Mouse (Mus musculus) hematopoietic stem cell, adult 5-6 weeks (primary cell): ENCODE results near the gene Zfp948. TPM values are rescaled to one million over a fixed set of nuclear protein-coding genes. Genes with fewer than 3 reads are reported as not detected.

Source experiments
- ATAC-seq, 2 experiments: fragments of 125-278 bp in 1 of 2; replicated peaks in 1 of 2; 2 replicates each; pipeline ENCODE4 v1.8.0; 2016 to 2017; ENCODE audit warnings: inconsistent platforms in 2 of 2, mild to moderate bottlenecking in 2 of 2, moderate number of reproducible peaks in 2 of 2, low read depth in 1 of 2, moderate TSS enrichment in 1 of 2; ENCODE audit not compliant: low FRiP score in 2 of 2, poor library complexity in 2 of 2, severe bottlenecking in 2 of 2, insufficient read depth in 1 of 2, low TSS enrichment in 1 of 2
- total RNA-seq: library from RNA; stranded (forward); fragments of 172-1452, 232-1000 nt; gene quantifications from 2 replicates; pipeline ENCODE4 v1.2.3, GENCODE M21; 2017

Gene Zfp948
- 2.0 and 3.5 TPM in 2 replicates for total RNA-seq

DNA sequence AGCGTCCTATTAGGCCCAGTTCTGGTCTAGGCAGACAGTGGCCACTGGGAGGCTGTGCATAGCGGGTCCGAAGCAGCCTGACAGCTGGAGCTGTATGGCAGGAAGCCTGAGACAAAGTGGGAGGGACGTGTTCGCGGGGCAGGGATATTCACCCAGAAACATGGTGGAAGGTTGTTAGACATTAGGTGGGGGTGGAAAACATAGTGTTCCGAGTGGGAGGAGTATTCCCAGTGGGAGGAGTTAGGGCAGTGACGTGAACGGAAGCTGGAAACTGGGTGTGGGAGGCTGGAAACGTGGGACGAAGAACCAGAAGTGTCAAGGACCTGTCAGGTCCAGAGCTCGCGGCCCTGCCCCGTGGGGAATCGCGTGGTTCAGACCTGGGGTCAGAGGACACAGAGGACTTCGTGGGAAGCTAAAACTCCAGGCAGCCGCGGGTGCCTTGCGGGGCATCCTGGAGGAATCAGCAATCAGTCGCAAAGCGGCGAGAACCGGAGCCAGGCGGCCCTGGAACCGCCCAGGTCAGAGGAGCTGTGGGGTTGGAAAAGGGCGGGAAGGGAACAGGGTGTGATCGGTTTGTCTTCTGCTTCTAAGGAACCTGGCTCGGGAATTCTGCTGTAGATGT lies at the start of gene Zfp948:
Zfp948 (plus strand) TSS at position 281 of the 622 bp plus-strand sequence.
- peak; percentile 93 to 94 for ATAC-seq

DNA sequence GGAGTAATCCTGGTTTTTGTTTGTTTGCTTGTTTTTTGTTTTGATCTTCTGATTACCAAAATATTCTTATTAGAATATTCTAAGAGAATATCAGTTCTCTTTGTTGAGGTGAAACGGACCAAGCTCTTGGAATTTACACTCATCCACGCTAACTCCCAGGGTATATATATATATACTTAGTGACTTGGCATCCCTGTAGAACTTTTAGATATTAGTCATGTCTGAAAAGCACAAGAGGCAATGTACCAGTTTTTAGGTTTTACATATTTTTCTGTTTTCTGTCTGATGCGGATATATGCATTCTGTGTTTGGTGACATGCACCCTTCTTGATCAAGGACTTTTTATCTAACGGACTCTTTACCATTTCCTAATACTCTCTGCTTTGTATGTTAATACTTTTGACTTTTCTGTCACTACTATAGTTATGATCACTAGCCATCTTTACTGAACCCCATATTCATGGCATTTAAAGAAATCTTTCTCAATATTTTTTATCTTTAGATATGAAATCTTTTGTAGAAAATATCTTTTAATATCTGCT lies 49.6 kb upstream of the Zfp948 start:
- ATAC-seq, result peak; percentile 0 to 4; a peak in 1 of 4 replicates

DNA sequence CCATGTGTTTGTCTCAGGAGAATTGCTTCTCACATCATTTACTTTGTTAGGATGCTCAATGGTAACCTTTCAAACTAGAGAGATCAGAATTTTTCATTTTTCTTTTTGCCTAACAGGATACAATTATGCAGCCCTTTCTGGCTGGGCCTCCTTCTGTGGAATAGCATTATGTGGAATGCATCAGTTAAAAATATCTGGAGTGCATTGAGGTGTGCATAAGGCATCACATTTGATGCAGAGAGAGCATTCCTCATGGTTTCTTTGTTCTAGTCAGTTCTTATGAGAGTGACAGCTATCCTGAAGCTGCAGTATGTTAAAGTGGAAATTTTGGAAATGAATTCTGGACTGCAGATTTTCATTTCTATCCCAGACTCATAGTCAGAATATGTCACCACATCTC lies 40.5 kb upstream of the Zfp948 start:
- ATAC-seq, result no peak

DNA sequence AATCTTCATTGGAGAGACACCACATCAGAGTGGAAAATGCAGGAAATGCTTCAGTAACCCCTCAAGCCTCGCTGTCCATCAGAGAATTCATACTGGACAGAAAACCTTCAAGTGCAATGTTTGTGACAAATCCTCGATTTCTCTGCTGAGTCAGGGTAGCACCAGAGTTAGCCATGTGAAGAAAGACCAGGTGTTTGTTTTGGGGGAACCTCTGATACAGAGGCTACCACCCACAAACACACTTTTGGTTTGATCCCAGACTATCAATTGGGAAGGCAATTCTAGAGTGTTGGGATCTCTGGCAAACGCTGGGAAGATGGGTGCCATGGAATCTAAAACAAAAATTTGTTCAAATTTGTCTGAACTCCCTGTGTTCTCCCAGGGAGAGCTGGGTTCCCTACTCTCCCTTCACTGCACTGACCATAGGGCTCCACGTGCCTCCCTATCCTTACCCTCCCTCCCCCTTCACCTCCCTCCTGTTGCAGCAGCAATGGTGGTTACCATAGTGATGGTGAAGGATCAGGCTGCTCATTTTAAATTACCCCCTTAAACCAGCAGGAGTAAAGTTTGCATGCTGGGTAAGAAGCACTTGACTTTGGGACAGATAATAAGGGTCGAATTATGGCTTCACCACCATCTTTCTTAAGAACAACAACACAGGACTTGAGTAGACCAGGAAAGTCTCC lies 36.0 kb upstream of the Zfp948 start:
- ATAC-seq, result no peak

DNA sequence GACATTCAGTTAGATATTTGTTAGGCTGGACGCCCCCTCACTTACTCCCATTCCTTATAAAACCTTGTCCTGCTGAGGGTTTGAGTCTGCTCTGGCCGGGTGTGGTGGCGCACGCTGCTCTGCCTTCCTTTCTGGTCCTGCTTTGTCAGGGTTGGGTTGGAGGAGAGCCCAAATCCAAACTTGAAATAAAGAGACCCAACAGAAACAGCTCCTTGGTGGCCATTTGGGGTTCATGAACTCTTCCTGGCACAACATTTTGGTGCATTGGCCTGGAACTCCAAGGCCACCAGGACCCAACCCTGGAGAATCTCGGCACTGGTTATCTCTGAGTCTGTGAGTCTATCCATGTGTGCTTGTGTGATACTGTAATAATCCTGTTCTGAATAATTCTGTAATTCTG lies 35.2 kb upstream of the Zfp948 start:
- no peak for ATAC-seq

DNA sequence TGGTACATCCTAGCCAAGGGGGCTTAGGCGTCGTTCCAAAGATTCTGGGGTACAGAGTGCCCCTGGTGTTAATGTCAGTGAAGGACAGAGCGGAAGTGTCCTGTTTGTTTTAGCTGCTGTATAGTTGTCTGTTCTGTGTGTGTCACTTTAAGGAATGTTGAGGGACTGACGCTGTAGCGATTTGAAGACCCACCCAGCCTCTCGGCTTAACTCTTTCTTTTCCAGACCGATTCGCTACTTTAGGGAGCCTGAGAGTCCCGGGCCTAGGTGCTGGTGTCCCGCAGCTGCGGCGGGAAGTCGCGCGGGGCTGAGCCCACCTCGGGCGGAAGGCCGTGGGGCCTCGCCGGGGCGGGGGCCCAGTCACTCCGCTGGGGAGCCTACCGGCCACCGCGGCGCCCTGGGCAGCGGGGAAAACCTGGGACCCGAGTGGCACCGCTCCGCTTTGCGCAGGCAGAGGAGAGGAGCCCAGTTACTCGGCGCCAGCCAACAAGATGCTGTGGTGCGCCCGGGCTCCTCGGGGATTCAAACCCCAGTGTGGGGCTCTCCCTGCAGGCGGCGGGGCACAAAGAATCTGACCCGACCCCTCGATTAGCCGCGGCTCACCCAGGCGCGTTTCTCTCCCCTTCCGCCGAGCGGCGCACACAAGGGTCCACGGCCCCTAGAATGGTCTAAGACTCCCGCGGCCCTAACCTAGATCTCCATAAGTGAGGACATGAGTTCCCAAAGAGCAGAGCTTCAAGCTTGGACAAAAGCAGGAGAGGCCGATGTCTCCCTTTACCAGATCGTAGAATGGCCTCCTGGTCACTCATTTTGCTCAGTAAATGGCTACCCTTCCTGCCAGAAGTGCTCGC lies 34.5 kb upstream of the Zfp948 start:
- ATAC-seq, result peak; percentile 47 to 59

DNA sequence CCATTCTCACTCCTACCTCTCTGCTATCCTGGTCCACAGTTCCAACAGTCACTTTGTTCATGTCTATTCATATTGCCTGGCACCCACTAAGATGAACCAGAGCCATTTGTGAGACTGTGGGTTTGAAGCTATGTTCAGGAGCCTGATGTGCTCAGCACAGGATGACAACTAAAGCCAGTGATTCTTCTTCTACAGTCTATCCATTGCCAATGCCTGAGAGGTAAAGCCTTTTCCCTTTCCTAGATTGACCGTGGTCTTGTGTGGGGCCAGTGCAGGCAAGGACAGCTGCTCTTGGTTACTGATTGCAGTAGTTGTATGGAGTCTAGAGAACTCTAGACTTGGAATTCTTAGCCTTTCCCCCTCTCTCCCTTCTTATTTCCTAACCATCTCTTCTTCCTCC lies 32.8 kb upstream of the Zfp948 start:
- ATAC-seq, result no peak

DNA sequence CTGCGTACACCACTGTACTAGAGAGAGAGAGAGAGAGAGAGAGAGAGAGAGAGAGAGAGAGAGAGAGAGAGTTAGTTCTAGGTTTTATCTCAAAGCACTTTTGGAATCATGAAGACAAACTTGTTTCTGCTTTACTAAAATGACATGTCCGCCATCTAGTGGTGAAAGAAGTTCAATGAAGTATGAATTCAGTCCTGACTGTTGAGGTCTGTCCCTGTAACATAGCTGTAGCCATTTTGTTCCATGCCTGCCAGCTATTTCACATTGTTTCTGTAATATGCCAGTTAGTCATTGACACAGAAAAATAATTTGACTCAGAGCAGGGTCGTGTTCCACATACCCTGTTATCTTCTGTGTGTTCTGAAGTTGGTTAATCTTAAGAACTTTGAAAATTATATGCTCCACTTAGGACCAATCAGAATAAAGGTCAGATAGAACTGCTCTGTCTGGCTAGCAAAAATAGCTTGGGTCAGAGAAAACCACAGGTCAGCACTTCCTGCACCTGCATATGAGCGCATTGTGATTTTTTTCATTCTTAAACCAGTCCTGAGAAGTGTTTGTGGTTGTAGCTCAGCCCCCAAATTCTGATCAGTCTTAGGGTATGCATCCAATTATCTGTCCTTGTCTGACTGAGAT lies 32.2 kb upstream of the Zfp948 start:
- peak; percentile 40 to 58; a peak in 3 of 4 replicates for ATAC-seq

DNA sequence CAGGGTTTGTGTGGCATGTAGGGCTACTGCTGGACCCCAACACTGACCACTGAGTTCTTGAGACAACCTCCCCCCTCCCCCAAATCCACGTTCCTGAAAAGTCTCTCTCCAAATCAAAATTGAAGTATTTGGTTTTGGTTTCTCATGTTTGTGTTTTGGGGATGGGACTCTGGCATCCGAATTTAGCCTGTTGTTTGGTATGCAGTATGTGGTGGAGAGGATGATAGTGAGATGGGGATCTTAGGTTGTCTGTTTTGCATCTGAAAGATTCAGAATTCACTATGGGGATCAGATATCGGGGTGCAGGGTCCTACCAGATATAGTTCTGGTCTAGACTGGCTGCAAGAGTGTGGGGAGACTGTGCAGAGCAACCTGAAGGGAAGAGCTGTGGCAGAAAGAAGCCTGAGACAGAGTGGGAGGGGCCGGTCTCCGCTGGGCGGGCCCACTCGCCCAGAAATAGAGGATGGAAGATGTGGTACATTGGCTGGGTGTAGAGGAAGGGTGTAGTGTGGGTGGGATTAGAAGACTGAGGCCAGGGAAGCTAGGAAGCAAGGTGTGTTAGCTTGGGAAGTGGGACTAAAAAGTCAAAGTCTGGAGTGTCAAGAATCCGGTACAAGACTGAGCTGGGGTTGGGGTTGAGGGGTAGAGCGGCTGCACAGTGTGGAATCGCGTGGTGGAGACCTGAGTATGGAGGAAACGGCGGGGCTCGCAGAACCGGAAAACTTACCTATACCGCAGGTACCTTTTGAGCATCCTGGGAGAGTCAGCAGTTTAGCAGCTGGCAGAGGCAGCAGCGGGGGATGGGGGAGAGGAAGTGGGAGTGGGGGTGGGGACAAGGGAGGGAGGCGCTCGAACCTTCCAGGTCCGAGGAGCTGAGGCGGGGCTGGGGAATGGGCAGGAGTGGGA lies 31.5 kb upstream of the Zfp948 start, which contains the start of gene Zfp52:
Zfp52 (plus strand) TSS at position 444 of the 906 bp plus-strand sequence.
- ATAC-seq, result peak; percentile 73 to 76

DNA sequence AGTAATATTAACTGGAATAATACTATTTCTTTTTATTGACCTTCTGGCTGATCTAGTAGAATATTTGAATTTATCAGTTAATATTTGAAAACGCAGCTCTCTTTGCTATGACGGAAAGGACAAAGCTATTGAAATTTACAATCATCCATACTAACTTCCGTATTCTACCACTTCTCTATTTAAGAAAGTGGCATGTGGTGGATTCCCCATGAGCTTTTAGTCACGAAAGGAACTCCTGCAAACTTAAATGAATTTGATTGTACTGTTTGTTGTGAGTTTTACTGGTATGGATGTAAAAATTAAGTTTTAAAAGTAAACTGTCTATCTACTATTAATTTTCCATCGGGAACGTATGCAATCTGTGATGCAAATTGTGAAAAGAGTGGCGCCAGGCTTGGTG lies 30.7 kb upstream of the Zfp948 start:
- no peak for ATAC-seq

DNA sequence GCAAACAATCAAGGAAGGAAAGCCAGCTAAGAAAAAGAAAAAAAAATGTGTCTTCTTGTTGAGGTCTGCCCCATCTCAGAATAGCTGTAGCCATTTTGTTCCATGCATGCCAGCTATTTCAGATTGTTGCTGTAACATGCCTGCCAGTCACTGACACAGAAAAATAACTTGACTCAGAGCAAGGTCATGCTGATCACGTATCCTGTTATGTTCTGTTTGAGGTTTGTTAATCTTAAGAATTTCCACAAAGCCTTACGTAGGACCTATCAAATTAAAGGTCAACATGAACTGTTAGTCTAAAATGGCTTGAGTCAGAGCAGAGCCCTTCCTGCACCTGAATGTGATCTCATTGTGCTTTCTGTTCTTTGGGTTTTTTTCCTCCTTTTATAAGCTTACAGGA lies 30.1 kb upstream of the Zfp948 start:
- ATAC-seq, result no peak

DNA sequence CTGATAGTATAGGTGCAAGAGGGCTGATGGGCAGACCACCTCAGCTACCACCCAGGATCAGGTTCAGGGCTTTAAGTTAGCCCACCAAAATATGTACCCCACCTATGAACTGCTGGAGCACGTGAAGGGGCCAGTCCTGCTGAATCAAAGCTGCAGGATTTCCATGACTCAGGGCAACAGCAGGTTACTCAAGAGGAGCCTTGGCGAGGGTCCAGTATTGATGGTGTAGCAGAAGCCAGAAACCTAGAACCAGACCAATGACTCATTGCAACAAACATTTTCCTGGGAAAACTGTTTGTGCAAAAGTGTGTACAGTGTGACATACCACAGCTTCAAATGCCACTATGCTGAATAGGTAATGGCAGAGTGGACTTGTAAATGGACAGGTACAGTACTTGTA lies 9.0 kb upstream of the Zfp948 start:
- no peak for ATAC-seq

DNA sequence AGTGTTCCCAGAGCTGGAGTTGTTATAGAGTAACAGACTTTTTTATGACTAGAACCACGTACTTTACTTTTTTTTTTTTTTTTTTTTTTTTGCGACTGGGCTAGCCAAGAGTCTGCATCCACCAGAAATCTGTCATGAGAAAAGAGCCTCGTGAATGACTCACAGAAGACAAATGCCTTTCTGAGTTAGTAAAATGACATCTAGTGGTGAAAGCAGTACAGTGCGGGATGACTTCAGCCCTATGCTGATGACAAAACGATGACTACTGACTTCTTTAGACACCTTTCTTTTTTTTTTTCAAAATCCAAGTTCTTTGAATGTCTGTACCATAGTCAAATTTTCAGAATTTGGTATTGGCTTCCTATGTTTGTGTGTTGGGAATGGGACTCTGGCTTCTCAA lies 588 bp upstream of the Zfp948 start:
- ATAC-seq, result peak; percentile 88 to 89

DNA sequence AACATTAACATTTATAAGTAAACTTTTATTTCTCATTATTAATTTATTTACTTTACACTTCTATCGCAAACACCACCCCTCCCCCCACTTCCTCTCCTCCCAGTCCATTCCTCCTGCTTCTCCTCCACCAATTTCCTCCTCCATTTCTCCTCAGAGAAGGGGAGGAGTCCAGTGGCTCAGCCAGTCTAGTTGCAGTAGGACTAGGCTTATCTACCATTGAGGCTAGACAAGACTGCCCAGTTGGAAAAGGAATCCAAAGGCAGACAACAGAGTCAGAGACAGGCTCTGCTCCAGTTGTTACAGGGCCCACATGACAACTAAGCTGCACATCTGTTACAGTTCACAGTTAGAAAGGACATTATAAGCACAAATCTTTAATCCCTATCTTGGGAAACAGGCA lies 888 bp downstream of the Zfp948 start:
- no peak for ATAC-seq

DNA sequence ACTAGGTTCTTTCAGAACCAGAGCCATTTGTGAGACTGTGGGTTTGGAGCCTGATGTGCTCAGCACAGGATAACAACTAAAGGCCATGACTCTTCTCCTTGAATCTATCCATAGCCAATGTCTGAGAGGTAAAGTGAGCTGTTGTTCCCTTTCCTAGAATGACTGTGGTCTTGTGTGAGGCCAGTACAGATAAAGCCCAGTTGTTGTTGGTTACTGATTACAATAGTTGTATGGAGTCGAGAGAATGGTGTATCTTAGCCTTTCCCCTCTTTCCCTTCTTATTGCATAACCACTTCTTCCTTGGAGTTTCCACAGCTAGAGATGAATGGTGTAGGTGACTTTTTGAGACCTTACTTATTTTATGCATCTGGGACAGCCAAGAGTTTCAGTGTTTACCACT lies 12.3 kb downstream of the Zfp948 start:
- no peak for ATAC-seq

DNA sequence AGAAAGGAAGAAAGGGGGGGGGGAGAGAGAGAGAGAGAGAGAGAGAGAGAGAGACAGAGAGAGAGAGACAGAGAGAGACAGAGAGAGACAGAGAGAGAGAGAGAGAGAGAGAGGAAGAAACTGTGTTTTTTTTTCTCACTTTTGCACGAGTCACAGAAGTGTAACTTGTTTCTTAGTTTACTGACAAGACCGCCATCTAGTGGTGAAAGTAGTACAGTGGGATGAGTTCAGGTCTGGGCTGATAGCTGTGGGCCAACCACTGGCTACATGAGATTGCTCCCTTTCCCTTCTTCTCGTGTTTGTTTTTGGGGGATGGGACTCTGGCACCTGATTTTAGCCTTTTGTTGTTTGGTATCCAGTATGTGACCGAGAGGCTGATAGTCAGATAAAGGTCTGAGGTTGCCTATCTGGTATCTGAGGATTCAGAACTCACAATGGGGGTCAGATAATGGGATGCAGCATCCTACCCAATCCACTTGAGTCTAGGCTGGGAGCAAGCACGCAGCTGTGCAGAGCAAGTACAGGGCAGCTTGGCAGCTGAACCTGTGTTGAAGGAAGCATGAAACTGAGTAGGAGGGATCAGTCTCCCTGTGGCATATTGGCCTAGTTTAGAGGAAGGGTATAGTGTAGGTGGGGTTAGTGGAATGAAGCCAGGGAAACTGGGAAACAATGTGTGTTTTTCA lies 12.8 kb downstream of the Zfp948 start:
- ATAC-seq, result peak; percentile 95 to 97
